Mouse (Mus musculus) cerebellum, adult 2 months (tissue): ENCODE data around the gene Map7d2. TPM values are rescaled to one million over a fixed set of nuclear protein-coding genes. Genes with fewer than 3 reads are reported as not detected.
"Not testable (repeated sequence)": the region's sequence is repeated elsewhere in the genome, so short reads cannot be mapped to it uniquely, and the experiment has no call there.

ENCODE experiments used
- DNase-seq, 2 experiments: peaks; one replicate each; pipeline ENCODE4 v3.0.0; 2021
- H3K27ac ChIP-seq: fragments of 200-500 bp; 2 replicates; pipeline ENCODE4 v1.5.1; 2012; ENCODE audit warnings: low read length, control low read depth, inconsistent platforms; ENCODE audit not compliant: insufficient read depth
- H3K27me3 ChIP-seq: fragments of 200-500 bp; 2 replicates; pipeline ENCODE4 v1.6.1; 2012; ENCODE audit warnings: inconsistent platforms, mild to moderate bottlenecking, low read length, moderate library complexity; ENCODE audit not compliant: control insufficient read depth, insufficient read depth
- H3K4me1 ChIP-seq: fragments of 200-500 bp; 2 replicates; pipeline ENCODE4 v1.6.1; 2011; ENCODE audit warnings: low read length; ENCODE audit not compliant: control insufficient read depth, insufficient read depth
- H3K4me3 ChIP-seq: fragments of 200-500 bp; replicated peaks from 2 replicates; pipeline ENCODE3; 2011; ENCODE audit warnings: mild to moderate bottlenecking, low read depth, low read length, control low read depth; ENCODE audit not compliant: insufficient read depth
- CTCF ChIP-seq: fragments of 200-500 bp; IDR thresholded peaks from 2 replicates; pipeline ENCODE4 v1.5.1; 2011; ENCODE audit warnings: low read depth, mild to moderate bottlenecking, control low read depth, low read length, moderate library complexity, borderline replicate concordance; ENCODE audit not compliant: insufficient read depth
- POLR2A ChIP-seq: fragments of 200-500 bp; IDR thresholded peaks from 2 replicates; pipeline ENCODE4 v1.6.1; 2011; ENCODE audit warnings: low read length, control low read depth, borderline replicate concordance; ENCODE audit not compliant: insufficient read depth
- WGBS: fragments of 180-500 bp; shearing (Covaris S2); methylation state at CpG from one replicate; pipeline ENCODE4 v1.1.7; 2018; 5-methylcytosine and 5-hydroxymethylcytosine counted together
- polyA plus RNA-seq: library from polyadenylated mRNA; depleted of rRNA; stranded (reverse); fragments of >200 nt; gene quantifications from 2 replicates; pipeline ENCODE4 v1.2.3, GENCODE M21; 2012

Gene Map7d2
- polyA plus RNA-seq, 1 experiment, result 101 TPM

GRCm38 (mm10) chrX:159409253-159409652 is 5.1 kb upstream of the Map7d2 start:
- WGBS, result 10% methylated on average over 4 of the region's 4 CpGs
- DNase-seq, result peak in 1 of 2 experiments; percentile 52
- no peak overlapping the region for H3K4me3 ChIP-seq
- H3K4me1 ChIP-seq, result no peaks in the 10 kb centered on the region
- TF ChIP-seq CTCF (peak; percentile 48; the same call in 1 of the 2 replicates), POLR2A (no peak)
- H3K27ac ChIP-seq, result no peak overlapping the region
- no peaks in the 10 kb centered on the region for H3K27me3 ChIP-seq

- H3K27me3 ChIP-seq, result no peaks in the 10 kb centered on the region
- DNase-seq, result peak in 1 of 2 experiments; percentile 39
- no peak for TF ChIP-seq POLR2A
- no peak for TF ChIP-seq CTCF
- 0 out of 2 replicates have a peak, but pooled peaks cover 2% of the 10 kb centered on the region for H3K4me1 ChIP-seq
- peak overlapping the region; percentile 98 for H3K4me3 ChIP-seq
- peak overlapping the region; percentile 52; the same call in 1 of the 2 replicates for H3K27ac ChIP-seq
- WGBS, result 10% methylated on average over 59 of the region's 65 CpGs
Observed at GRCm38 (mm10) chrX:159414829-159415673, 679 bp downstream of the Map7d2 start.

GRCm38 (mm10) chrX:159430507-159430906 is 16.1 kb downstream of the Map7d2 start:
- not testable (repeated sequence) for H3K4me1 ChIP-seq, H3K27ac ChIP-seq, H3K27me3 ChIP-seq, DNase-seq, H3K4me3 ChIP-seq
- 97% methylated on average over 3 of the region's 3 CpGs for WGBS

GRCm38 (mm10) chrX:159442128-159442527 is 27.8 kb downstream of the Map7d2 start:
- WGBS, result 46% methylated on average over 3 of the region's 3 CpGs
- no peak overlapping the region for H3K4me3 ChIP-seq
- peak; percentile 17 to 18 for DNase-seq
- TF ChIP-seq POLR2A (no peak), CTCF (peak; percentile 41; the same call in 1 of the 2 replicates)
- no peaks in the 10 kb centered on the region for H3K27me3 ChIP-seq
- no peaks in the 10 kb centered on the region for H3K4me1 ChIP-seq
- H3K27ac ChIP-seq, result no peak overlapping the region

GRCm38 (mm10) chrX:159447133-159447532 is 32.8 kb downstream of the Map7d2 start:
- WGBS, result 89% methylated on average over 1 of the region's 1 CpGs
- TF ChIP-seq CTCF (no peak), POLR2A (no peak)

GRCm38 (mm10) chrX:159459006-159459654 is 44.8 kb downstream of the Map7d2 start:
- 0 out of 2 replicates have a peak overlapping the region, but pooled peaks have one; percentile 27 for H3K27ac ChIP-seq
- 51% methylated on average over 7 of the region's 7 CpGs for WGBS
- no peak overlapping the region for H3K4me3 ChIP-seq
- TF ChIP-seq CTCF, result no peak
- TF ChIP-seq POLR2A, result no peak
- no peaks in the 10 kb centered on the region; the same call in 1 of the 2 replicates for H3K4me1 ChIP-seq
- no peaks in the 10 kb centered on the region for H3K27me3 ChIP-seq
- peak in 1 of 2 experiments; percentile 16 for DNase-seq

More at GRCm38 (mm10) chrX:159447133-159447532, 32.8 kb downstream of the Map7d2 start:
- Histone ChIP-seq H3K4me3 (no peak overlapping the region), H3K27me3 (no peaks in the 10 kb centered on the region), H3K27ac (no peak overlapping the region), H3K4me1 (no peaks in the 10 kb centered on the region)
- no peak for DNase-seq

GRCm38 (mm10) chrX:159474799-159475198 is 60.4 kb downstream of the Map7d2 start:
- WGBS, result 81% methylated on average over 1 of the region's 1 CpGs

GRCm38 (mm10) chrX:159478243-159478940 is 64.0 kb downstream of the Map7d2 start:
- H3K27me3 ChIP-seq, H3K4me3 ChIP-seq, H3K27ac ChIP-seq, H3K4me1 ChIP-seq, DNase-seq: not testable (repeated sequence)
- whole genome bisulfite sequencing, result 71% methylated on average over 4 of the region's 4 CpGs

More at GRCm38 (mm10) chrX:159474799-159475198, 60.4 kb downstream of the Map7d2 start:
- Histone ChIP-seq H3K27ac (no peak overlapping the region), H3K4me3 (no peak overlapping the region), H3K27me3 (no peaks in the 10 kb centered on the region), H3K4me1 (no peaks in the 10 kb centered on the region)
- DNase-seq, result no peak
- TF ChIP-seq CTCF, result no peak
- TF ChIP-seq POLR2A, result no peak
